Mouse (Mus musculus) naive thymus-derived CD4-positive, alpha-beta T cell, adult 2 months (primary cell): ENCODE results near the gene Vmn1r214.

Experiments
- DNase-seq: peaks from one replicate; pipeline ENCODE4 v3.0.0-alpha.2; 2011; ENCODE audit warnings: low read depth

The Vmn1r214 gene

GRCm38 (mm10) chr13:23030118-23030517, at the start of gene Vmn1r214:
Gene Vmn1r214 (plus strand): TSS chr13:23030418.
- no peak for DNase-seq

GRCm38 (mm10) chr13:22990214-22990891, 39.9 kb upstream of the Vmn1r214 start:
- no peak for DNase-seq

GRCm38 (mm10) chr13:22992178-22992700, 38.0 kb upstream of the Vmn1r214 start:
- no peak for DNase-seq

GRCm38 (mm10) chr13:22992721-22993120, 37.5 kb upstream of the Vmn1r214 start:
- DNase-seq: no peak

- no peak for DNase-seq
Measured at GRCm38 (mm10) chr13:23007356-23007755, 22.9 kb upstream of the Vmn1r214 start, which contains the start of gene Vmn1r213. Gene Vmn1r213 (plus strand): TSS chr13:23007656.

GRCm38 (mm10) chr13:23018158-23018557, 12.1 kb upstream of the Vmn1r214 start:
- DNase-seq: no peak

- DNase-seq: no peak
Measured at GRCm38 (mm10) chr13:23024812-23025211, 5.4 kb upstream of the Vmn1r214 start.

- no peak for DNase-seq
Measured at GRCm38 (mm10) chr13:23057778-23058177, 27.6 kb downstream of the Vmn1r214 start.

- DNase-seq: no peak
Measured at GRCm38 (mm10) chr13:23067725-23068124, 37.5 kb downstream of the Vmn1r214 start, which contains the start of gene Vmn1r215. Gene Vmn1r215 (plus strand): TSS chr13:23068025.

- no peak for DNase-seq
Measured at GRCm38 (mm10) chr13:23069312-23069711, 39.1 kb downstream of the Vmn1r214 start.
